Mouse (Mus musculus): ENCODE measurements around the gene Cdc25b.

Gene Cdc25b

DNA sequence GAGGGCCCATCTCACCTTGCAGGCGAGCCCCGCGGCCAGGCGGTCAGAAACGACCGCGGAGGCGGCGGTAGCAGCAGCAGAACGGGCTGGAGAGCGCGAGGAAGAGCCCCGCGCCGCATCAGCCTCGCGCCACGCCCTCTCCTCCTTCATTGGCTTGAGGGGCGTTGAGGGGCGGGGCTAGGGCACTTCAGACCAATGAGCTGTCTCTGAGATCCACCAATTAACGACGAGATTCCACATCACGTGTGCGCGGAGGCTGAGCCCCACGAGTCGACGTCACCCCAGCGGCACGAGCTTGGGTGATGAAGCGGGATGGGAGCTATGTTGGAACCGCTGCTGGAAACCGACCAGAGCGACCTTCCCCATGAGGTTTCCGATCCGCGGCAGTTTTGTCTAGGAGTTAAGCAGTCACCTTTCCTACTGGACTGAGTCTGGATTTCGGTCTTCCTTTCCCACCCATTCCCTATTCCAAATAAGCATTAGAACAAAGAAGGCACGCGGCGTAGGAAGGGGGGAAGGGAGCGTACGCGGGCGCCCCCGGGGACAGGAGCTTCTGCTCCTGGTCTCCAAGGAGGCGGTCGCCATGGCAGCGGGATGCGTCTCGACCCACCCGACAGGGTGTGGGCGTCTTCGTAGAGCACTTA lies 26.7 kb upstream of the Cdc25b start, which contains the start of gene 1700037H04Rik:
Gene 1700037H04Rik (minus strand): TSS at position 144 of the 644 bp plus-strand sequence.
- in situ Hi-C loops (cut with MboI, MseI) = no loop called here

DNA sequence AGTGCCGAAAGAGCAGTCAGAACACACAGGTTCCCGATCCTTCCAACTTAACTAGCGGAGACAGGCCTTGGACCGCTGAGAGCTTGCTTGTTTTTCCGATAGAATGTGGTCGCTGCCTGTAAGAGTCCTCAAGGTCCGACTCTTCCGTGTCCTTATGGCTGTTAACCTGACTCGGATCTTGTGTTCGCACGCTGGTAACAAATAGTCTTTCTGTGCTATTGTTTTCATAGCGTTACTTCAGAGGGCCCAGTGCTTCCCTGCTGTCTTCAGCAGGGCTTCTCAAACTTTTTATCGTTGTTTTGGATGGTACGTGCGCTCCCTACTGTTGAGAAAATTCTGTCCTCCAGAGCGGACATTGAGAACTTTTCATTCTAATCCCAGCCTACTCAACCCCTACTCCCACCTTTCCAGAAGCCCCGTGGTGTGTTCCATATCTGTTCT lies 26.1 kb upstream of the Cdc25b start:
- in situ Hi-C loops (cut with MboI, MseI) = no loop called here

DNA sequence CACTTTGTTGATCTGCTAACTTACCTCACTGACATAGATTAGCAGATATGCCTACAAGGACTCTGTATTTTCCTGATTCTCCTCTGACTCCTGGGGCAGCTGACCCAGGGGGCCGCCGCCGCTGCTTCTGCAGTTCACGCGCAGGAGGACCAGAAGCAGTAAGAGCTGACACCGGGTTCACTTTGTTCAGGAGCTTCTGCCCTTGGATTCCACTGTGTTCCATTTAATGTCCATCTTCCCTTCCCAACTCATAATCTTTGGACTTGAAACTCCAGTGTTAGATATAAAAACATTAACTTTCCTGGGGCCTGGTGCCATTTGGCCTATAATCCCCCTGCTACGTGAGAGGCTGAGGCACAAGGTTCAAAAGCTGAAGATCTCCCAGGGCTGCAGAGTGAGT lies 22.8 kb upstream of the Cdc25b start:
- in situ Hi-C loops (cut with MboI, MseI) = no loop called here

DNA sequence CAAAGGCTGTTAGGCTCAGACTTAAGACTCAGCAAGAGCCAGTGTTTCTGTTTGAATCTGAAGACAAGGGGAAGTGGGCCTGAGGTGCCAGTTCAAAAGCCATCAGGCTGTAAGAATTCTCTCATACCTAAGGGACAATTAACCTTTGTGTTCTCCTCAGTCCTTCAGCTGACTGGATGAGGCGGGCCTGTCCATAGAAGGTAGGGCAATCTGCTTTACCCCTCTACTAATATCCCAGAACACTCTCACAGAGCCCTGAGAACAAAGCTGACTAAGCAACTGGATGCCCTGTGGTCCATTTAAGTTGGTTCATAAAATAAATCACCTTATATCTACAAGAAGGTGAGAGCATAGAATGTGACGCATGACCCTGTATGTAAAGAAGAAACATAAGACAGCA lies 20.6 kb upstream of the Cdc25b start:
- in situ Hi-C loops (cut with MboI, MseI) = loop anchor here in 1 of 2 experiments (5.0 kb wide), 1 partner anchor 81 kb away; no protein-coding TSS in a partner anchor

GRCm38 (mm10) chr2:131167984-131168383 lies 18.8 kb upstream of the Cdc25b start:
- in situ Hi-C loops (cut with MboI, MseI) = loop anchor here in 1 of 2 experiments (5.0 kb wide), 1 partner anchor 79 kb away; no protein-coding TSS in a partner anchor

GRCm38 (mm10) chr2:131168914-131169313 lies 17.8 kb upstream of the Cdc25b start:
- in situ Hi-C loops (cut with MboI, MseI) = loop anchor here in 1 of 2 experiments (5.0 kb wide), 1 partner anchor 78 kb away; no protein-coding TSS in a partner anchor

DNA sequence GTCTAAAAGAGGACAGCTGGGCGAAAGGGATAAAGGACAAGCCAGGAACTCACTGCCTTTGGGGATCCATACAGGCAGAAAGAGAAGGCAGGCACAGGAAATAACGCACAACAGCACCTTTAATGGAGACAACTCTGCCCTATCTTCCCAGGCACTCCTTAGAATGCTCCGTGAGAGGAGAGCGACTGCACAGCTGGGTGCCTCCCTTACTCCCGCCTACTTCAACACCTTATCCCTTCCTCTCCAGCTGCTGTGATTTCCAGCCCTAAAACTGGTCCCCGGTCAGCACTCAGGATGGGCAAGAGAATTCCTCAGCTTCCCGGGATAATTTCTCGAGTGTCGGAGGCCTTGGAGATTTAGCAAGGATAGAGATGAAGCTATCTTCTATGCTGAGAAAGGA lies 15.8 kb upstream of the Cdc25b start:
- in situ Hi-C loops (cut with MboI, MseI) = no loop called here

DNA sequence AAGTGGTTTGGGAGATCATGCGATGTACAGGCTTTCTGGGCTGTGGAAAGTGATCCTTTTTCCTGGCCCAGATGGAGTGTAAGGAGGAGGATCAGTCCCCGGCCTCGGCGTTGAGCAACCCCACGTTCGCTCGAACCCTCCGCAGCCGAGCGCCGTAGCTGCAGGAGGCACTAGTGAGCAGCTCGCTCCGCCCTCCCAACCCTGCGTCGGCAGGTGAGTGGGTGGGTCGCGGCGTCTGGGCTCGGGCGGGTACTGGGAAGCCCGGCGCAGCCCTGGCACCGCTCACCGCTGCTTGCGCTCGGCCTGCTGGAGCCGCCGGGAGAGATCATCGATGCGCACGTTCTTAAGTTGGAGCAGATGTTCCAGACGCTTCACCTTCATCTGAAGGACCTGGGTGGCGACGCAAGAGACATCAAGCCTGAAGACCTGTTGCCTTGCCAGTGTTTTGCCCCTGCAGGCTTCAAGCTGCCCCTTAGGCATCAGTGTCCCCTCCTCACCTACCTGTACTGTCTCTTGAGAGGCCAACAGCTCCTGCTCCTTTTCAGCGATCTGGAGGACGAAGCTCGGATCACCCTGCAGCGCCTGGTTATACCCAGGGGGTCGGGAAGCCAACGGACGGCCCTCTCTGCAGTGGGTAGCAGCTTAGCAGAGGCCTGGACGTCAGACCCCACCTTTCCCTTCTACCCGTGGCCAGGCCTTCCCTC lies 15.2 kb upstream of the Cdc25b start:
- in situ Hi-C loops (cut with MboI, MseI) = no loop called here

- in situ Hi-C loops (cut with MboI, MseI) = no loop called here
These were observed 14.4 kb upstream of the Cdc25b start for GRCm38 (mm10) chr2:131172322-131172721.

GRCm38 (mm10) chr2:131174700-131175099 lies 12.0 kb upstream of the Cdc25b start:
- in situ Hi-C loops (cut with MboI, MseI) = no loop called here

- in situ Hi-C loops (cut with MboI, MseI) = no loop called here
These were observed 11.3 kb upstream of the Cdc25b start for GRCm38 (mm10) chr2:131175286-131175944.

GRCm38 (mm10) chr2:131175945-131176309 lies 10.8 kb upstream of the Cdc25b start:
- in situ Hi-C loops (cut with MboI, MseI) = no loop called here

DNA sequence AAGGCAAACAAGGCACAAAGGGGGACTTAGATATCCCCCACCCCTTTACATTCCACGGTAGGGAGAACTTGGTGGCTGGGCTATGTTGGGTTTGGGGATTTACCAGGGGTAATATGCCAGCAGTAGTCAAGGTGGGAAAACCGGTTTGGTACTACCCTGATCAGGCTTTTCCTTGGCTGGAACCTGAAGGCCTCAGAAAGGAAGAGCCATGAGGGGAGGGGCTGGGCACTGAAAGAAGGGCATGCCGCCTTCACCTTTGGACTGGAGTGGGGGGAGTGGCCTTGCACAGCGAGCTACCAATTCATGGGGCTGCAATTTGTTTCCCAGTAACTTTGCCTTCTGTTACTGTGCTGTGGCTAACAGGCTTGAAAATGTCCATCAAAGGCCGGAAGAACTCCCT lies 10.3 kb upstream of the Cdc25b start:
- in situ Hi-C loops (cut with MboI, MseI) = no loop called here

GRCm38 (mm10) chr2:131177932-131178331 lies 8.8 kb upstream of the Cdc25b start:
- in situ Hi-C loops (cut with MboI, MseI) = no loop called here

DNA sequence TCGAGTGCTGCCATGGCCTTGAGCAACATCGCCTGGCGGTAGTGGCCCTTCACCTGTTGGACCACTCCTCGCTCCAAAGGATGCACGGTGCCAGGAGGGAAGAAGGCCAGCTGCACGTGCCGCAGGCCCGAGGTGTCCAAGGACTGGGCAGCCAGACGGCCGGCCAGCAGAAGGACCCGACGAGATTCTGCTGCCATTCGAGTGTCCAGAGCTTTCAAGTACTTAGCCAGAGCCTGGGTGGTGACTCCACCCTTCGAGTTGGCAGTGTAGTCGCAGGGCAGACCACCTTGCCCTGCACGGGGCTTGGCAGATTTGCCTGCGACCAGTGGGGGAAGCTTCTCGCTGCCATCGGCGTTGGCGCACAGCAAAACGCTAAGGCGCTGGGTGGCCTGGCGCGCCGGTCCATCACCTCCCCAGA lies 7.9 kb upstream of the Cdc25b start:
- in situ Hi-C loops (cut with MboI, MseI) = no loop called here

DNA sequence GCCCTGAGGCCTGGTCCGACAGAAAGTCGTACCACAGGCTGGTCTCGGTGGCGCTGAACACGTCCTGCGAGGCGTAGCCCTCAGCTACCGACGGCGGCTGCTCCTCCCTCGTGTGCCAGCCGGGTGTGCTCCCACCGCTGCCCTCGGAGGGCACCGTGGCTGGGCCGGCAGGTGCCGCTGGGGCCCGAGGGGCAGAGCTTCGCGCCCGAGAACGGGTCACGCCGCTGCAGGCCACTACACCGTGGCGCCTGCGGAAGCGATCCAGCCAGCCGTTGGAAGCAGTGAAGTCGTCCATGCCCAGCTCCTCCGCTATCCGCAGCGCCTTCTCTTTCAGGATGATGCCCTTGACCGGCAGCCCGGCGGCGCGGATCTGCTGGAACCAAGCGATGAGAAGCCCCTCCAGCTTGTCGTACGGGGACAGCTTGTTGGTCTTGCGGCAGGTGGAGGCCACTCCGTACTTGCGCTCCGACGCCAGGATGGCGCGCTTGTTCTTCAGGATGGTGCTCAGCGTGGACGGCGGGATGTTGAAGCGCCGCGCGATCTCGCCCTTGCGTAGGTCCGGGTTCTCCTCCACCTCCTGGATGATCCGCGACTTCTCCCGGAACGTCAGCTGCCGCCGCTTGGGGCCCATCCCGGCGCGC lies 7.4 kb upstream of the Cdc25b start:
- in situ Hi-C loops (cut with MboI, MseI) = no loop called here

DNA sequence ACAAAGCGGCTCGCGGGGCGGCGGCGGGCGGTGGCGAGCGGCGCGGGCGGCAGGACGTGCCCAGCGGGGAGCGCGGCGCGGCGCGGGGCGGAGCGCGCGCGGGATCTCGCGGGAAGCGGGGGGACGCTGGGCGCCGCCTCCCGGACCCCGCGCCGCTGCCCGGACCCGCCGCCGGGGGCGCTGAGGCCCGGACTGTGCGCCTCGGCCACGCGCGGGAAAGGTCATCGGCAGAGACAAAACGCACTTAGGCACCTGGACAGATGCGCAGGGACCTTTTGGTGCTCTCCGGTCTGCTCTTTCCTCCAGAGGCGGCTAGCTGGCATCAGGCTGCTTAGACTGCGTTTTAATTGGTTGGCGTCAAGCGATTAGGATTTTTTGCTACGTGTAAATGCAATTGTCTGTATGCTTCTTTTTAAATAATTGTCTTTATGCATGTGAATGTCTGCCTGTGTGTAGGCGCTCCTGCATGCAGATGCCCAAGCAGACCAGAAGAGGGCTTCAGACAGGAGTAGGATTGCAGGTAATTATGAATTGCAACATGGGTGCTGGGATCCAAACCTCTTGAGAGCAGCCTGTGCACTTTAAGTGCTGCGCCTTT lies 6.7 kb upstream of the Cdc25b start, which contains the start of gene Cenpb:
Gene Cenpb (minus strand): TSS at position 78 of the 598 bp plus-strand sequence.
- in situ Hi-C loops (cut with MboI, MseI) = no loop called here

DNA sequence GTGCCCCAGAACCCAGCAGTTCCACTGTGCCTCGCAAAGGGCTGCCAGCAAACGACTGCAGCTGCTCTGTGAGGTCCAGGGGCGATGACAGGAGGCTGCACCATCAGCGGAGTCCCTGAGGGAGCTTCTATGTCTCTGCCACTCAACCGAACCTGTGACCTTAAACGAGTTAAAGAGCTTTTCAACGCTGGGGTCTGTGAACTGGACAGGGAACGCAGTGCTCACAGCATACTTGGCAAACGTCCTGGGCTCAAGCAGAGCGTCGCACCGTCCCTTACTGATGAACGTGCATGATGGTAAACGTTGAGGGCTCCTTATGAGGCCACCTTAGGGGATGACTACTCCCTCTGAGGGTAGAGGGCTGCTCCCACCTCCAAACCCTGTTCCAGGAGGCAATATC lies 406 bp upstream of the Cdc25b start:
- in situ Hi-C loops (cut with MboI, MseI) = no loop called here

- in situ Hi-C loops (cut with MboI, MseI) = no loop called here
These were observed 813 bp downstream of the Cdc25b start for GRCm38 (mm10) chr2:131187602-131187922.

- in situ Hi-C loops (cut with MboI, MseI) = no loop called here
These were observed 1.6 kb downstream of the Cdc25b start for GRCm38 (mm10) chr2:131188311-131188710.

GRCm38 (mm10) chr2:131189521-131190309 lies 3.0 kb downstream of the Cdc25b start:
- in situ Hi-C loops (cut with MboI, MseI) = no loop called here
